Mouse (Mus musculus) stomach, postnatal 0 days (tissue): ENCODE results near the gene Bbx. TPM values are rescaled to one million over a fixed set of nuclear protein-coding genes. Genes with fewer than 3 reads are reported as not detected.

Experiments
- ATAC-seq: fragments of 200-750 bp; cut with Nextera tagmentation; 2 replicates; pipeline ENCODE4 v1.8.0; 2017; ENCODE audit not compliant: low FRiP score, low TSS enrichment
- DNase-seq: peaks from one replicate; pipeline ENCODE4 v3.0.0-alpha.2; 2016; ENCODE audit warnings: low spot score
- H3K27ac ChIP-seq: fragments of 300-500 bp; sonication (generic); replicated peaks from 2 replicates; pipeline ENCODE4 v1.5.1; 2014; ENCODE audit warnings: mild to moderate bottlenecking, control low read depth
- H3K27me3 ChIP-seq: fragments of 300-500 bp; sonication (generic); 2 replicates; pipeline ENCODE4 v1.6.1; 2014; ENCODE audit warnings: low read length; ENCODE audit not compliant: control insufficient read depth, insufficient read depth
- H3K36me3 ChIP-seq: fragments of 300-500 bp; sonication (generic); 2 replicates; pipeline ENCODE4 v1.6.1; 2014; ENCODE audit warnings: low read length, mixed read lengths; ENCODE audit not compliant: control insufficient read depth, insufficient read depth
- H3K4me1 ChIP-seq: fragments of 300-500 bp; sonication (generic); replicated peaks from 2 replicates; pipeline ENCODE4 v1.6.1; 2014; ENCODE audit warnings: antibody characterized with exemption; ENCODE audit not compliant: control insufficient read depth, insufficient read depth
- H3K4me2 ChIP-seq: fragments of 300-500 bp; sonication (generic); replicated peaks from 2 replicates; pipeline ENCODE4 v1.6.1; 2014; ENCODE audit warnings: low read depth, mild to moderate bottlenecking, control low read depth, moderate library complexity
- H3K4me3 ChIP-seq: fragments of 300-500 bp; sonication (generic); 2 replicates; pipeline ENCODE4 v1.5.1; 2014; ENCODE audit warnings: low read depth, low read length, control low read depth
- H3K9ac ChIP-seq: fragments of 300-500 bp; sonication (generic); 2 replicates; pipeline ENCODE4 v1.6.1; 2014; ENCODE audit warnings: mild to moderate bottlenecking, low read length, control low read depth, mixed read lengths
- H3K9me3 ChIP-seq: fragments of 300-500 bp; sonication (generic); 2 replicates; pipeline ENCODE4 v1.6.1; 2016; ENCODE audit warnings: low read length; ENCODE audit not compliant: control insufficient read depth
- CTCF ChIP-seq: IDR thresholded peaks from 2 replicates; pipeline ENCODE4 v1.5.1; 2016; ENCODE audit warnings: antibody characterized with exemption, low read depth, mild to moderate bottlenecking, moderate library complexity
- EP300 ChIP-seq: optimal IDR thresholded peaks from 2 replicates; pipeline ENCODE3; 2016; ENCODE audit warnings: antibody characterized with exemption
- WGBS: fragments of 180-500 bp; shearing (Covaris S2); extraction: QIAGEN DNeasy Blood & Tissue Kit; methylation state at CpG from one replicate; pipeline ENCODE4 v1.1.7; 2014; 5-methylcytosine and 5-hydroxymethylcytosine counted together
- polyA plus RNA-seq: library from polyadenylated mRNA; unstranded; fragments of >200 nt; fragmentation: Nextera tagmentation; extraction: Ambion mirVana; gene quantifications from 2 replicates; pipeline ENCODE4 v1.2.1, GENCODE M21; 2015

Bbx gene
- polyA plus RNA-seq, 1 experiment from 2014 or later: 17.9 TPM

DNA sequence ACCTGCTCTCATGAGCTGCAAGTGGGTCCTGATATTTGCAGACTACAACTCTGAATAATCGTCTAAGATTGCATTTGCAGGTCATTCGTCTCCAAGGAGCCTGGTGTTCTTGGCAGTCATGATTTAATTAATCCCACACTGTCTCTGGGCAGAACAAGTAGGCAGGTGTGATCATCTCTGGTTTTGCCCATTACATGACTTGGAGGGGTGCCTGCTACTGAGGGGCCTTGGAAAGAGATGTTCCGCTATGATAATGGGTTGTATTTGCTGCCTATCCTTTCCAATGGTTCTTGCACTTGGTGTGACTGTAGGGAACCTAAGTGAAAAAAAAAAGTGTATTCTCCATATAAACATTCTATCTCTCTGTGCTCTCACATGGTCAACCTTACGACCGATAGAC, 273.6 kb downstream of the Bbx start:
- WGBS: 75% methylated on average over 5 of the region's 5 CpGs

DNA sequence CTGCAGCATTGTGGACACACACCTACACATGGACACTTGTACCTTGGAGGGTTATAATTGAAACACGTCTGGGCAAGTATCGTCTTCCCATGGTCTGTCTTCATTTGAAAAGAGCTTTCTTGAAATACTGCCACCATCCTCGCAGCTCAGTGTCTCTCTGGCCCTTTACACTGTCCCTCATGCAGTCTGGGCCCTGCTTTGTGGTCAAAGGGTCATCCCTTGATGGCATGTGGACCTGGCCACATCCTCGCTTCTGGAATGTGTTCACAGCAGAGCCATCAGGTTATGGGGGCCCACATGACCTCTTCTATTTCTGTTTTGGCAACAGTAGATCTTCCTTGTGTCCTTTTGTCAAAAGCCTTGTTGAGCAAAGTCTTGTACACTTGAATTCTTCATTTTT, 282.6 kb downstream of the Bbx start:
- DNase-seq: no peak
- 82% methylated on average over 4 of the region's 4 CpGs for WGBS

More for the DNA sequence above, 273.6 kb downstream of the Bbx start:
- Histone ChIP-seq H3K4me1 (no peaks in the 10 kb centered on the region), H3K9ac (no peak overlapping the region), H3K9me3 (no peaks in the 10 kb centered on the region), H3K27me3 (no peaks in the 10 kb centered on the region), H3K36me3 (no peaks in the 10 kb centered on the region), H3K4me2 (no peak overlapping the region), H3K27ac (no peak overlapping the region), H3K4me3 (no peak overlapping the region)
- ATAC-seq: no peak
- TF ChIP-seq CTCF (no peak), EP300 (no peak)
- no peak for DNase-seq

DNA sequence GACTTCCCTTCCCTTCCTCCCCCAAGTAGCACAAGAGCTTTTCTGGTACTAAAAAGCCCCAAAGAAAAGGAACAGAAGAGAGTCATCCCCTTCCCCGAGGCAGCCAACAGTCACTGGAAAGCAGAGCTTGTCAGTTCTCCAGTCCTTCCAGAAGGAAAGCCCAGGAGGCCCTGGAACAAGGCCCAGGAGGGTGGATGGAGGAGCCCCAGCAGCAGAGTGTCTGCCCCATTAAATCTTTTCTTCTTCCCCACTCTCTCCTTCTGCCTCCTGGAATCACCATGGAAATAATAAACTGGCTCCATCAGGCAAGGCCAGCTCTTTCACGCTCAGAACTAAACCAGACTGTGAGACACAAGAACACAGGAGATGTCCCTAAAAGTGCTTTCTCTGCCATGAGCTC, 284.3 kb downstream of the Bbx start:
- no peak overlapping the region for H3K4me2 ChIP-seq
- no peak overlapping the region for H3K27ac ChIP-seq
- 69% methylated on average over 2 of the region's 2 CpGs for WGBS
- no peaks in the 10 kb centered on the region for H3K36me3 ChIP-seq
- no peak overlapping the region for H3K9ac ChIP-seq
- no peak for TF ChIP-seq EP300
- no peak for TF ChIP-seq CTCF
- ATAC-seq (no peak), DNase-seq (no peak)
- no peaks in the 10 kb centered on the region for H3K4me1 ChIP-seq
- no peak overlapping the region for H3K4me3 ChIP-seq
- no peaks in the 10 kb centered on the region for H3K9me3 ChIP-seq
- H3K27me3 ChIP-seq: no peaks in the 10 kb centered on the region

More for the DNA sequence above, 282.6 kb downstream of the Bbx start:
- H3K27me3 ChIP-seq: no peaks in the 10 kb centered on the region
- no peak overlapping the region for H3K9ac ChIP-seq
- H3K27ac ChIP-seq: no peak overlapping the region
- no peak for ATAC-seq
- no peaks in the 10 kb centered on the region for H3K9me3 ChIP-seq
- no peaks in the 10 kb centered on the region for H3K36me3 ChIP-seq
- no peak overlapping the region for H3K4me3 ChIP-seq
- TF ChIP-seq EP300 (no peak), CTCF (no peak)
- no peak overlapping the region for H3K4me2 ChIP-seq
- H3K4me1 ChIP-seq: no peaks in the 10 kb centered on the region

Other genes starting within 250 kb of the Bbx start
- gene Ccdc54, start 158.8 kb upstream of the Bbx start, polyA plus RNA-seq: not detected in 2 replicates